Mouse (Mus musculus): ENCODE measurements around the gene Nrcam.
A peak's percentile ranks its signal among the peaks of the same experiment; 100 is the strongest.

The Nrcam gene

DNA sequence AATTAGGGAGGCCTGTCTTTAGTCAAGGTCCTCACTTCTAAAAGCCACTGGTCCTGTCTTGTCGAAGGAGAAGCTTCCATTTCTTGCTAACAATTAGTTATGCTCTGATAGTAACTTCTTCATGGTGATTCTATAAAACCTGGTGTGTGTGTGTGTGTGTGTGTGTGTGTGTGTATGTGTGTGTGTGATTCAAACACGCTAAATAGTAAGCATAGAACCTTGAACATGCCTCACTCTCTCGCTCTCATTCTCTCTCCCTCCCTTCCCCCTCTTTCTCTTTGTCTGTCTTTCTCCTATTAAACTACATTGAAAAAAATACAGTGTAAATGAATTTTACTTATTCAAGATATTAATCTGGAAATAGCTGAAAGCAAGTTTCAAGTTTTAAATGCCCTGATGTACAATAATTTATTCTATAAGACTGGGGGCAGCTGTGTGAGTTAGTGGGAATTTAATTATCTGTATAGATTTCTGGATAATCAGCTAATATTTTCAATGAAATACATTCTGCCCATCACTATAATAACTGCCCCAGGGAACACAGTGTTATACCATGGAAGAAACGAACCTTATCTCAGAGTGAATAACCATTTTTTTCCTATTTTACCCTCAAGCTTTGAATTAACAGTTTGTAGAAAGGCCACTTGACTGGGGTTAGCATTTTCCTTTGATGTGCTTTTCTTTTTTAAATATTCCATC lies 180.9 kb downstream of the Nrcam start:
- no peak for DNase-seq (ENCODE audit: inconsistent ontology term)

GRCm38 (mm10) chr12:44515066-44515465 lies 186.4 kb downstream of the Nrcam start:
- no peak for DNase-seq (ENCODE audit: inconsistent ontology term)

DNA sequence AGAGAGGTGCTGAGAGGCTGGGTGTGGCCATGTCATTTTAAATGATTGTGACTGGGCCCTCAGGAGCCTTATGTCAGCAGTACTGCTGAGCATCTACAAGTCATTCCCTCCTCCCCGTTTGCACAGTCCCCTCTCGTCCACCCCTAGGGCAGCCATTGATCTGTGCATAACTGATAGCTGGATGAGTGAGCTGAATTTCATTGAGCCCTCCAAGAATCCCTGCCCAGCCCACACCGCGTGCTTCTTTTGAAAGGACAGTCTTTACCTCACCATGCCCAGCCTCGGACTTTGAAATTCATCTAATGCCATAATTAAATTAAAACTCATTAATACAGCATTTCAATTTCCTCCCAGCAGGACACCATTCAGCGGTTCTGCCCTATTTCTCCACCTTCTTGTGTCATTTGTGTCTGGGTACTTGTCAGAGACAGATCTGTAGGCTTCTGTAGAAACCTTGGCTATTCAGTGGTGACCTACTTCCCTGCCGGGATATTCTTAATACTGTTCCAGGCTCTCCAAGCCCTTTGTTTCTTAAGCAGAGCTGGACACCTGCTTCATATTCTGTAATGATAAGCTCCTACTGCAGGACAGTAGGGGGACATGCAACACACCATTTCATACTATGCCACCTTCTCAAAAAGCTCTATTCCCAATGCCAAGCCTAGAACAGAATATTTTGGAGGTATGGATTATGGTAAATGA lies 190.9 kb downstream of the Nrcam start:
- peak; percentile 63 for DNase-seq (ENCODE audit: inconsistent ontology term)

DNA sequence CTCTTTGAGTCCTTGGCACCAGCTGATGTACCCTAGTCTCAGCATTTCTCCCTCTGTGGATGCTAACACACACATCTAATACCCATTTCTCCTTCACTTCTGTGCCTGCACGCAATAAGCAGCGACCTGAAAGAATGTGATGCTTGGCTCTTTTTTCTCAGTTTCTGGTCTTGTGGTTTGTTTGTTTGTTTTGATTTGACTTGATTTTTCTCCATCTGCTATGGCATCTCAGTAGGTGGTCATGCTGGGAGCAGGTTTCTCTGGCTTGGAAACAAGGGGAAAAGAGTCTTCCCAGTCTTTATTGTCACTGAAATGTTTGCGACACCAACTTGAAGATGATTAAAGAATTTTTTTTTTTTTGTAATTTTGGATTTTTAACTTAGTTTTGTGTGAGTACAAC lies 192.8 kb downstream of the Nrcam start:
- no peak for DNase-seq (ENCODE audit: inconsistent ontology term)

DNA sequence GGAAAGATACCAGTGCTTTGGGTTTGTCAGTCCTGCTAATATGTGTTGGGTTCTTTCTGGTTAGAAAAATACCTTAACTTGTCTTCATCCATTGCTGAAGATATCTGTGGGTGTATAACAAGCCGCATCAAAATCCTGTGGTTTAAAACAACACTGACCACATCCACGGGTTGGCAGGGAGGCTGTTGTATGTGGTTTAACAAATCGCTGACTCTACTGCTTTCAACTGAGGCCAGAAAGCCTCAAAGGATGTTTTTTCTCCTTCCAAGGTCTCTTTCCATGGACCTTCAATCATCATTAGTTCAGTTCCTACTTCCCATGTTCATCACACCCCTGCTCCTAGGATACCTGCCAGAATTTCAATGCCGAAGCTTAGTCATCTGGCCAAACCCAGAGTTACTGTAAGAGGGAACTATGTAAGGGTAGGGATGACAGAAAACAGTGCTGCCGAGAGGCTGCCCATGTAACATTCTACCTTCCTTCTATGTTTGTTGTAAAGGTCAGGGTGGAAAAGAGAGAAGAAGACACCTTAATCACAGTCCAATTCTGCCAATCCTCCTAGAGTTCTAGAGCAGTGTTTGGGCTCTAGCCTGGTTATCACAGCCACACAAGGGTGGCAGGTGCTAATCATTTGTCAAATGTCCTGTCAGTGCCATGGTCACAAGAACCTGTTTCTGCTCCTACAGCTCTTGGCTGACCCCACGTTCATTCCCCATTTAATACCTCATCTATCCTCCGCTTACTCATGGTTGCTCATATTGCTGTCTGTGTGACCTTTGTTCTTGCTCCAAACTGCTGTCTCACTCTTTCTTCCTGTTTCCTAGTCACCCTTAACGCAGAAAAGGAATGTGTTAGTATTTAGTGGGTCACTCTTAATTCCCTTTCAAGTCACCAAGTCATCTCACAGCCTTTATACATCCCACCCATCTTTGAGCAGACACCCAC lies 196.2 kb downstream of the Nrcam start:
- DNase-seq (ENCODE audit: inconsistent ontology term): peak; percentile 86

GRCm38 (mm10) chr12:44528391-44529016 lies 199.8 kb downstream of the Nrcam start:
- DNase-seq (ENCODE audit: inconsistent ontology term): no peak

DNA sequence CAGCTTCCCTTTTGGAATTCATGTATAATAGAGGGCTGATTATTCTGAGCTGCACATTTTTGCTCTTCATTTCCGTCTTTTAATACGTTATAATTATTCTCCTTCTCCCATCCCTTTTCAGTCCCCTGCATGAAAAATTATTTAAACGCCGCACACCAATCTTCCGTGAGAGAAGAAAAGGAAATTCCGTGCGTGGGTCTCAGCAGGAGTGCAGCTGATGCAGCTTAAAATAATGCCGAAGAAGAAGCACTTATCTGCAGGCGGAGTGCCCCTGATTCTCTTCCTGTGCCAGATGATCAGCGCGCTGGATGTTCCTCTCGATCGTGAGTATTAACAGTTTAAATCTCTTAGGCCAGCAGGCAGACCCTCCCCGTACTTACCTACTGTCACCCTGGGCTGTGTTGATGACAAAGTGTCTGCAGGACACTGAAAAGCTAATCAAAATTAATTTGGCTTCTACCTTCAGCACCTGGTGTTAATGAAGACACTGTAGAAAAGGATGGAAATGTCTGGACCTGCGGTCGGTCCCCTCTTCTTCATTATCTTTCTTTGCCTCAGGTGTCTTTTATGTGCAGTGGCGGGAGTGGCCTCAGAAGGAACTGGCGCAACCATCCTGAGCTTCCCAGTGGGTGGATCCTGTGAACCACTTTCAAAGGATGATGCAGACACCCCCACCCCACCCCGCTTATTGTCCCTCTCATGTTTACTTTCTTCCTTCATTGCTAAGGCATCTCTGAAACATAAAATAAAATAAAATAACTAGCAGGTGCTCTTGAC lies 203.8 kb downstream of the Nrcam start:
- no peak for DNase-seq (ENCODE audit: inconsistent ontology term)

GRCm38 (mm10) chr12:44534100-44534633 lies 205.5 kb downstream of the Nrcam start:
- DNase-seq (ENCODE audit: inconsistent ontology term): no peak

GRCm38 (mm10) chr12:44535623-44536022 lies 206.9 kb downstream of the Nrcam start:
- no peak for DNase-seq (ENCODE audit: inconsistent ontology term)

DNA sequence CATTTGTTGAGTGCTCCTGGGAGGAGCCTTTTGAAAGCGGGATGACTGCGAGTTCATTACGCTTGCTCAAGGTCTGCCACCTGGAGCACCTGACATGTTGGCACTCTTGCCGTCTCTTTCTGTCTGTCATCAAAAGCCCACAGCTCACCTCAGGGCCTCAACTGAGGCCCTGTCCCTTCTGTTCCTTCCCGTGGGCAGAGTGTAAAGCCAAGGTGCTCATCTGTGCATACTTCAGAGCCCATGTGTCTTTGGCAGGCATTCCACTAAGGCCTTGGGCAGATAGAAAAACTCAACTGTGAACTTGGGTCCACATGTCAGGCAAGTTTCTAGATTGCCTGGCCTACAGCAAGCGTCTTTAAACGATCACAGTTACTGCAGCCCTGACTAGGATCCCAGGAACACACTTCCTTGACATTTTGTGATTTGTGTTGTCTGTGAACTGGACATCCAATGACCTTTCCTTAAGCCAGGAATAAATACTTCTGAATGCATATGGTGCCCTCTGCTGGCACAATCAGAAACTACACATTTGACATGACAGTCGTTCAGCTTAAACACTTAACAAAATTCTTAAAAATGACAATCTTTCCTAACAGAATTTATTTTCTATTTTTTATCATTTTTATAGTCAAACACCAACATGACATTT lies 219.2 kb downstream of the Nrcam start:
- peak; percentile 48 for DNase-seq (ENCODE audit: inconsistent ontology term)

GRCm38 (mm10) chr12:44548465-44548864 lies 219.8 kb downstream of the Nrcam start:
- DNase-seq (ENCODE audit: inconsistent ontology term): no peak

DNA sequence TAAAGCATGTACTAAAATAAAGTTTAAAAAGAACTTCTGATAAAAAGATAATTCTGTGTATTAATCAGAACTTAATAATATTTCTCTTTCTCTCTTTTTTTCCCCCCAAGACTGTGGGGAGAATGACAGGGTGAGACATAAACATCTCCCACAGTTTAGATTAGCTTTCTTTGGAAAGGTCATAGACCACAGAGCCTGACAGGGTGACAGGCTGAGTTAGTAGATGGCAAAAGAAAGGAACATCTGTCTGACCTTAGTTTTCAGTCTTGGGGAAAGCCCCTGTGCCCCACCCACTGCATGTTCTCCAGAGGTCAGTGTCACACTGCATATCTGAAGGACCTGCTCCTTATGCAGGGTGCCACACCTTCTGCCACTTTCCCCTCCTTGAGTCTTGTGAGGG lies 222.9 kb downstream of the Nrcam start:
- no peak for DNase-seq (ENCODE audit: inconsistent ontology term)

DNA sequence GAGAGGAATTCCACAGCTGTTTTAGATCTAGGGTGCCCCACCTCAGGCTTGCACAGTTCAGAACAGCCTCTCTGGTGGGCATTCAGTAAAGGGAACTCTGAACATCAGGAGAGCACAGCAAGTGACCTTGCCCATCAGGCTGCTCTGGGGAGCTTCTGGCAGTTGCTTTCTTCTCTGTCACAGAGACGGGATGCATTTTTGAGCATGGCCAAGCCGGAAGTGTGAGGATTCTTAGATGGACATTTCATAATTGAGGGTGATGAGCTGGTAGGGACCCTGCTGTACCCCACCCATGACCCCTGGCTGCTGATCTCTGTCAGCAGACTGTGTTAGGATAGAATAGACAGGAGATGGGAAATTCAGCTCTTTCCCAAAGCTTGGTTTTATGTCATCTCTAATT lies 225.4 kb downstream of the Nrcam start:
- no peak for DNase-seq (ENCODE audit: inconsistent ontology term)

DNA sequence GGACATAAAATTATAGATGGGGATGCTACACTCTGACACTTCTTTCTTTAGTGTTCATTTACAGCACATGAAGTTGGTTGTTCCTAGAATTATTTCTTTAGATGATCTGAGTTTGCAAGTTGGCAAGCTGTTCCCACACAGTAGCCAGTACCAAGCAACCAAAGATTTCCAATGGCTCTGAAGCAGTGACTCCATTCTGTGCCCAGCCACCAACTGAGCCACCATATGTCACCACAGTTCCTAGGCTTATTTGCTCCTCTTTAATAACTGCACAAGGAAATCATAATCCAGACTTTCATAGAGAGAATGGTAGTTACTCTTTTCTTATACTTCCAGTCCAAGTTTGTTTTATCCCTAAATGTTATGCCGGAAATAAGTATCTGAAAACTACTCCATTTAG lies 226.1 kb downstream of the Nrcam start:
- no peak for DNase-seq (ENCODE audit: inconsistent ontology term)

- DNase-seq (ENCODE audit: inconsistent ontology term): no peak
Observed at GRCm38 (mm10) chr12:44560002-44560401, 231.3 kb downstream of the Nrcam start.

DNA sequence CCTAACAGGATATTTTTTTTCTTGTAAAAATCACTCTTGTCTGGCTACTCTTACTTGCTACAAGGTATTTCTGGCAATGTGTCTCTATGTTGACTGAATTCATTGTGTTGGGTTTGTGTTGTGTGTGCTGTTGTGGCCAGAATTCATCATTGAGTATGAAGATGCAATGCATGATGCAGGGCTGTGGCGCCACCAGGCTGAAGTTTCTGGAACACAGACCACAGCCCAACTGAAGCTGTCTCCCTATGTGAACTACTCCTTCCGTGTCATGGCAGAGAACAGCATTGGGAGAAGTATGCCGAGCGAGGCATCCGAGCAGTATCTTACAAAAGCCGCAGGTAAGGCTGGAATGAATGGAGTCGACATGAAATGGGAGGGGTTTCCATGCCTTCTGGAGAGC lies 241.4 kb downstream of the Nrcam start:
- DNase-seq (ENCODE audit: inconsistent ontology term): no peak

DNA sequence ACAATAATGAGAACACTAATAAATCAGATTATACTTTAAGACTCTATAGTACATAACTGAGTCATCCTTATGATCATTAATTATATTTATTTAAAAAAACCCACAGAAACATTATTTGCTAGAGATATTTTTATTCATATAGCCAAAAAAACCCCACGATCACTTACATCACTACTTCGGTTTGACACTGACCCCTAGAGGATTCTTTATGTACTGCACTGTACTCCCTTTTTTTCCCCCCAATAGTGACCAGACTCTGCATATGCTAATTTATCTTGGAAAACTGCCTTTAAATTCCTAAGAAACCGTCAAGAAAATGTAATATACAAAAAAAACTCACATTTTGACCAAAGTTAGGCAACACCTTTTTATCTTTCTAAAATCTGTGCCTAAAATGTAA lies 244.0 kb downstream of the Nrcam start:
- DNase-seq (ENCODE audit: inconsistent ontology term): peak; percentile 21

DNA sequence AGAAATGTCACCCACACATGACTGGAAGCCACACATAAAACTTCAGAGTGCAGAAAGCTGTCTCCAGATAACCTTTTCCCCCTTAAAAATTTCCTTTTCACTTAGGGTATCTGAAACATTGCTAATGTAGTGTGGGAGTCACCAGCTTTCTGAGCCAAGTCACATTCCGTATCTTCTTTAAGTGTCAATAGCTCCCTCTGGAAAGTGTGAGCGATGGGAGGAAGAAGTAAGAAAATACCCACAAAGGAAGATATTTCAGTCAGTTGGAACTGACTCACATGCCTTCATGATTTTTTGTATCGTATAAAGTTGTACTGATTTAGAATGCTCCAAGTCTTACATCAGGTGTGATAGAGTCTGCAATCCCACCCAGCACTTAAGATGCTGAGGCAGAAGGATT lies 245.5 kb downstream of the Nrcam start:
- DNase-seq (ENCODE audit: inconsistent ontology term): no peak

GRCm38 (mm10) chr12:44601410-44602149 lies 272.9 kb downstream of the Nrcam start:
- DNase-seq (ENCODE audit: inconsistent ontology term): peak; percentile 66
